Mouse (Mus musculus): ENCODE measurements around the gene Eif4e2. TPM values are rescaled to one million over a fixed set of nuclear protein-coding genes. Genes with fewer than 3 reads are reported as not detected.

The Eif4e2 gene
- total RNA-seq, 2 experiments from 2014 or later = 149 to 241 TPM

DNA sequence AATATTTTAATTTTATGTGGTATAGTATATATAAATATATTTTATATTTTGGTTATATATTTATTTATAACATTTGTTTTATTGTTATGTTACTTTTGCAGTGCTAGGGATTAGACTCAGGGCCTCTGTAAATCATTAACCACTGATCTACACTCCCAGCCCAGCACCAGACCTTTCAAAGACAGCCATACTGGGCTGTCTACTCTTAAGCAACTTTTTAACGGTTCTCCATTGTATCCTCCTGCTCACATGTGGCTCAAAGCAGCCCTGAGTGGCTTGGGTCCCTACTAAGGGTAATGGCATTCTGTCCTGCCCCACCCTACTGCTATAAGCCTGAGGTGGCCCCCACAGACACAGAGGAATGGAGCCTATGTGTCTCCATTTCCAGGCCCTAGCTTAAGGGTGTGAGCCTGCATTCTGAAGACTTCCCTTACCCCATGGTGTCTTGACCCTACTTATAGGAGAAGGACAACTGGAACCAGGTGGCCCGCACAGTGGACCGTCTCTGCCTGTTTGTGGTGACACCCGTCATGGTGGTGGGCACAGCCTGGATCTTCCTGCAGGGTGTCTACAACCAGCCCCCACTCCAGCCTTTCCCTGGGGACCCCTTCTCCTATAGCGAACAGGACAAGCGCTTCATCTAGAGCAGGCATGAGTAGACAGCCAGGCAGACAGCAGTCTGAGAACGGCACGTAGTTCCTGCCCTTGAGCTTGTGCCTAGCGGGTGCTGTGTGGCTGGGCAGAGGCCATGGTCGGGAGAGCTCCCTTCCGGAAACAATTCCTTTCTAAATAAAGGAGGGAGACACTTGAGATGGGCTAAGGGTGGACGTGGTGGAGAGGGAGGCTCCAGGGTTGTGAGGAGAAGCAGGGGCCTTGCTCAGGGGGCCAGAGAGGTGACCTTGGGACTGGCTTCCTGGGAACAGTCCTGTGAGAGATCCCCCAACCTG lies 15.3 kb upstream of the Eif4e2 start:
- ATAC-seq (replicated peaks; ENCODE audit: low FRiP score, low TSS enrichment, poor library complexity, severe bottlenecking) = no peak

DNA sequence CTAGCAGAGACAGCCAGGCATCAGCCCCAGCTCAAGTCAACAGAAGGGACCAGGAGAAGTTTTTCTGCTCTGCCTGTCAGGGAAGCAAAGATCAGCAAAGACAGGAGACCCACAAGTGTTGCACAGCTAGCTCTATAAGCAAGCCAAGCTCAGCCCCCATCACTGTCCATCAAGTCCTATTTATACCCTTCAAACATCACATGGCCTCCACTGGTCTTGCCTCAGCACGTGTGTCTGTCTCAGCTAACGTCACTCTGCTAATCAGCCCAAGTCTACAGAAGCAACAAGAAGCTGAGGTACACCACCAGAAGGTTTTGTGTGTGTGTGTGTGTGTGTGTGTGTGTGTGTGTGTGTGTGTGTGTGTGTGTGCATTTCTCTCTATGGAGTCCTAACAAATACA lies 12.9 kb upstream of the Eif4e2 start:
- ATAC-seq (replicated peaks; ENCODE audit: low FRiP score, low TSS enrichment, poor library complexity, severe bottlenecking) = no peak

DNA sequence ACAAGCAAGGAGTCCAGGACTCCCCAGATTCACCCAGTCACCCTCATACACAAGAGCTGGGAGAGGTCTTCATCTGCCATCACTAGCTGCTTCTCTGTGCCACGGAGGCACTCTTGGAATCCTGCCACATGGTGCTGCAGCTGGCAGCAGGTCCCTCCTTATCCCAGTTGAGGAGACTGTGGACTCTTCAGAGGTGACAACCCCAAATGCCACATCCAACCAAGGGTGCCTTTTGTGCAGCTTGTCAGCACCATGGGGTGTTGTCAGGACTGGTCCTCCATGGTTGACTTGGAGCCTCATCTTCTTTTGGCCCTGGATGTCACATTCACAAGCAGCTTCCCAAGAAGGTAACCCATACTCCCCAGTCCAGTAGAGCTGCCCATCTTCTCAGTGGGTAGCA lies 11.9 kb upstream of the Eif4e2 start:
- no peak for ATAC-seq (replicated peaks; ENCODE audit: low FRiP score, low TSS enrichment, poor library complexity, severe bottlenecking)

DNA sequence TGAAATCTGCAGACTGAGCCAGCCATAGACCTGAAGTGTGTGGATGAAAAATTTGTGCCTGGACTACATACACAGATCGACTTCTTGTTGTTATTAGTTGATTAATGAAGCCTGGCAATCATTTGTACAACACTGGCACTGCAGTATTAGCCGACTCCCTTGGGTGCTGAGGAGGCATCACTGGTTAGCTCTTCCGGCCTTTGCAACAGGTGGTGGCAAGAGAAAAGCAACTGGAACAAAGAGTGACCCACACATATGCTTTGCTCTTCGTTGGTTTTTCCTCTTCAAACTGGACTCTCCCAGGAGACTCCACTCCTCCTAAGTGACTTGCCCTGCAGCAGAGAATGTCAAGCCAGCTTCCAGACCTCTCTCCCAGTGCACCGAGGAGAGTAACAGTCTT lies 9.9 kb upstream of the Eif4e2 start:
- ATAC-seq (replicated peaks; ENCODE audit: low FRiP score, low TSS enrichment, poor library complexity, severe bottlenecking) = no peak

DNA sequence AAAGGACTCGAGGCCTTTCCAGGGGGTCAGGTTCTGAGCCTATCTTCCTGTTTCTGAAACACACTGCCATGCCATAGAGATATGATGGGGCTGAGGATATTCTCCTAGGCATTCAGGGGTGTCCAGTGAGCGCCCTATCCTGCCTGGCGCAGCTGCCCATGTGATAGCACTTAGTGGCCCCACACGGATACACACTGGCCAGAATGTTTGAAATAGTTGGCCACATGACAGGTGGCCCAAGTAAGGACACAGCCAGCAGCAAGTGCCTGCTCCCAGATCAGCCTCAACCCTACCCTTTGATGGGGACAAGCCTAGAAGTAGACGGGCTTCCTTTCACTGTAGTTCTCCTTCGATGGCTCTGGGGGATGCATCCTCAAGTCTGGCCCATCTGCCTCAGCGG lies 9.2 kb upstream of the Eif4e2 start, which contains the start of gene Chrng:
Gene Chrng, plus strand, starts transcription at position 193 of the 400 bp plus-strand sequence.
- no peak for ATAC-seq (replicated peaks; ENCODE audit: low FRiP score, low TSS enrichment, poor library complexity, severe bottlenecking)

DNA sequence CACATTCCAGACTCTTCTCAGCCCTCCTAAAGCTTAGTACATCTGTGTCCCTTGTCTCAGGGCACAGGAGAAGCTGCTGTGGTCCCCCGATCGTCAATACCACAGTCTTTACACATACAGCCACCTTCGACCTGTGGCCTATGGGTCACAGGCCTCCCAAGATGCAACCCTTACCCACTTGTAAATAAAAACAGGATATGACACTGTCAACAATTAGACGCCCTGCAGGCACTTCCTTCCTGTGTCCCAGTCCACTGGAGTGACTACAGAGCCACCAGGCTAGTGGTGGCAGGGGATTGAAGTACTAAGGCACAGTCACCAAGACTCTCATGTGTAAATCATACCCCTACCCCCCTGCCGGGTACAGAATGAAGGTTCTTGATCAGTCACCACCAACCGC lies 8.7 kb upstream of the Eif4e2 start:
- no peak for ATAC-seq (replicated peaks; ENCODE audit: low FRiP score, low TSS enrichment, poor library complexity, severe bottlenecking)

DNA sequence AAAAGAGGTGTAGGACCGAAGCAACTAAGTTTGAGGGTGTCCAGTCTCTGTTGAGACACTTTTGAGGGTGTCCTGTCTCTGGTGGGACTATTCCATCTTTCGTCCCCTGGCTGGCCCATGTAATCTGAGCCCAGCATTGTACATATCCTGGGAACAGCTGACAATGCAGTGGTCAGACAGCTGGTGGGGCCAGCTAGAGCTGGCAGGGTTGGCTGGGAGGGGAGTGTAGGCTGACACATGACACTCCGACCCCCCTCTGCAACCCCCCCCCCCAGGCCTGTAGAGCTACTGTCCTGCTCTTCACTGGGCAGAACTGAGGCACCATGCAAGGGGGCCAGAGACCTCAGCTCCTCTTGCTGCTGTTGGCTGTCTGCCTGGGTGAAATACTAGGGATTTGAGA lies 8.2 kb upstream of the Eif4e2 start:
- ATAC-seq (replicated peaks; ENCODE audit: low FRiP score, low TSS enrichment, poor library complexity, severe bottlenecking) = no peak

DNA sequence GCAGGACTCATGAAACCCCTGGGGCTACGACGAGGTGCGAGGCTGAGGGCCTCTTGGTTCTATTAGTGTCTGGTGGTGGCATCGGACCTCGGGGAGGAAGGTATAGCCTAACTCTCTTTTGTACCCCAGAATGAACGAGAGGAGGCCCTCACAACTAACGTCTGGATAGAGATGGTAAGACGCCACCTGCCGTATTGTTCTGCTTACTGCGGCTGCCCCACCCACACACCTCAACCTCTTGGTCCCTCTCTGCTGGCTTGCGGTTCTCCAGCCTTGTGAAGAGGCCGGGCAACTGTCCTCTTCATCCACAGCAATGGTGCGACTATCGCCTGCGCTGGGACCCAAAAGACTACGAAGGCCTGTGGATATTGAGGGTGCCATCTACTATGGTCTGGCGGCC lies 7.4 kb upstream of the Eif4e2 start:
- ATAC-seq (replicated peaks; ENCODE audit: low FRiP score, low TSS enrichment, poor library complexity, severe bottlenecking) = peak; percentile 74

DNA sequence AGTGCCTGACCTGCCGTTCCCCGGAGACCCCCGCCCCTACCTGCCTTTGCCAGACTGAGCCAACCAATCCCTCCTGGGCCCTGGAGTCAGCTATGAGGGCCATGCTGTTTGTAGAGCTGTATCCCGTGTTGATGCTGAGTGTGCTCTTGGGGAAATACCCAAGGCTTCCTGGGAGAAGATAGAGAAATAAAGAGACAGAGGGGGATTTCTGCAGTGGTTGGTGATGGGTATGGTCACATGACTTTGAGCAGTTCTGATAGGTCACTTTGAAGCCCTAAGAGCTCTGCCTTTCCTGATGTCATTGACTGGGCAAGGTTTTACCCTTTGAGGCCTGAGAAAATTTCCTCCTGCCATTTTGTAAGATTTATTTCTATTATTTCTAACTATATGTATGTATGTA lies 2.3 kb upstream of the Eif4e2 start:
- ATAC-seq (replicated peaks; ENCODE audit: low FRiP score, low TSS enrichment, poor library complexity, severe bottlenecking) = no peak

DNA sequence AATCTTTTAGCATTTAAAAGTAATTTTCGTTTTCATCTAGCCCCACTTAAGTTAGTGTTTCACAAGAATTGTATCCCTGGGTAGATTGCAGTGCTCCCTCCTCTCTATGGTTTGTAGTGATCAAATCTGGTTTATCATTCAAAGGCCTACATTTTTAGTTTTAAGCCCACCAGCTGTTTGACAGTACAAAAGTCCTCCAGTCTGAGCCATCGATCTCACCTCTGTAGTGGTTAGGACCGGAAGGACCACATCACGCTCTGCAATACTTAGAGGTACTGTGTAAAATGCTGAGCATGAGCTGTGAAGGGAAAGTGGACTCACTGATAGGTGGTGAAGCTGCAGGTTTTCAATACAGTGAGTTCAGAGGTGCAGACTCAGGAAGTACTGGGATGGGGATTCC lies 1.0 kb downstream of the Eif4e2 start:
- ATAC-seq (replicated peaks; ENCODE audit: low FRiP score, low TSS enrichment, poor library complexity, severe bottlenecking) = no peak

DNA sequence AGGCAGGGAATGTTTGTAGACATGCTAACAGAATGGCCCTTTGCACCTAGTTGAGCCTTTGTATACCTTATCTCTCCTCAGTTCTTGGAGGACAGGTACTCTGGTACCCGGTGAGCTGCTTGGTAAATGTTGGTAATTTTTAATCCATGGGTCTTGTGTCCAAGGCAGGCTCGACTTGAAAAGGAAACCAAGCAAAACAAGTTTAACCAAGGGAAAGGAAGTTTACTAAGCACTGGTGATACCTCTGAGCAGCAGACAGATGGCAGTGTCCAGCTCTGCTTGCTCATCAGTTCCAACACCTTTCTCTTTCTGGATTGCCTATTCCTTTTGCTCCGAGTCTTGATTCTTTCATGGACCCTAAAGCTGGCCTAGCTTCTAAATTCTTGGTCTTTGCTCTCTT lies 4.2 kb downstream of the Eif4e2 start:
- peak; percentile 31; the same call in 1 of the 2 replicates for ATAC-seq (replicated peaks; ENCODE audit: low FRiP score, low TSS enrichment, poor library complexity, severe bottlenecking)

DNA sequence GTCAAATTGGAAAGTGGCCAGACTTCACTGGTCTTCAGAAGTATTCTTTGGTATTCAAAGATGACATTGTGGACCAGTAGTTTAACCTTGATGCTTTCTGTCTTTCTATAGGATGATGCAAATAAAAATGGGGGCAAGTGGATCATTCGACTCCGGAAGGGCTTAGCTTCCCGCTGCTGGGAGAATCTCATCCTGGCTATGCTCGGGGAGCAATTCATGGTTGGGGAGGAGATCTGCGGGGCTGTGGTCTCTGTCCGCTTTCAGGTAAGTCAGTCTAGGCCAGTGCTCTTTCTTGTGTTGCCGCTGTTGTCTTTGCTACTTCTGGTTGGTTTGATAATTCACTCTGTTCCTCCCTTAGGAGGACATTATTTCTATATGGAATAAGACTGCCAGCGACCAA lies 12.0 kb downstream of the Eif4e2 start:
- ATAC-seq (replicated peaks; ENCODE audit: low FRiP score, low TSS enrichment, poor library complexity, severe bottlenecking) = no peak

DNA sequence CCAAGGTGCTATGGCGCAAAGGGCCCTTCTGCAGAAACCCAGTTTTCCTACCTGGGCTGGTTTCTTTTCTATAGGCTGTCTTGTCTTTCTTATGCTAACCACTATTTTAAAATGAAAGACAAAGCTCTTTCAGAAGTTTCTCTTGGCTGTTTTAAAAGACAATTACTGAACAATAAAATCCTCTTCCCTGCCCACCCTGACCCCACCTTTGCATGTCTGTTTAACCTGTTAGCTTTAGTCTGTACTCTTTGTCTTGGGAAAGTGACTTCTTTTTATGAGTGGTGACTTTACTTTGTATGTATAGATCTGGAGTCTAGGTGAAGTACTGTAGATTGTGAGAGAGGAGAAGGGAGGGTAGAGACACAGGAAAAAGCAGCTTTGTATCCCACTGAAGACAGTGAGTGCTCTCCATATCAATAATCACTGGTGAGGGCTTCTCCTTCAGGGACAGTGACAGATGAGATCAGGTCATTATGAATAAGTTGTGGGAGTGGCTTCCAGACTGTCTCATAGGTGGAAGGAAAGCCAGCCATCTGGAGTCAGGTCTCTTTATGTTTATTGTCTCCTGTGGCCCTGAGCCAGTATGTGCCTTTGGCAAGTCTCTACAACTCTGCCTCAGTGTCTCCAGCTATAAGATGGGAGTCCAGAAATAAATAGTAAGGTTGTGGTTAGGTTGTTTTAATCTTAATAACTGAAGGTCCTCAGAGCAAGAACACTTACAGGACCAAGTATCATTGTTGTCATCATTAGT lies 12.9 kb downstream of the Eif4e2 start:
- no peak for ATAC-seq (replicated peaks; ENCODE audit: low FRiP score, low TSS enrichment, poor library complexity, severe bottlenecking)

DNA sequence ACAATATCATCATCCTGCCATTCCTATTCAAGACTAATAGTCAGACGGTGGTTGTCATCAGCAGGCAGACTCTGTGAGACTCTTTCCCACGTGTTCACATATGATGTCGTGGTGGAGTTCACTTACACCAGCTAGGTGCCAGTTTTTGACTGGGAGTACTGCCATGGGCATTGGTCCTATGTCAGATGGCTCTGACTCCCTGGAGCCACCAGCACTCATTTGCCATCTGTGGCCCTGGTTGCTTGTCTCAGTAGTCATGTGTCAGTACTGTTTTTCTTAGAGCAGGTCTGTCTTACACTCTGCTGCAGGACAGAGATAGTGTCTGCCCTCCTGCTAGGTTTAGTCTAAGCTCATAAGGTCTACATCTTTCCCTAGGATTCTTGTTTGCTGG lies 13.4 kb downstream of the Eif4e2 start:
- ATAC-seq (replicated peaks; ENCODE audit: low FRiP score, low TSS enrichment, poor library complexity, severe bottlenecking) = no peak

DNA sequence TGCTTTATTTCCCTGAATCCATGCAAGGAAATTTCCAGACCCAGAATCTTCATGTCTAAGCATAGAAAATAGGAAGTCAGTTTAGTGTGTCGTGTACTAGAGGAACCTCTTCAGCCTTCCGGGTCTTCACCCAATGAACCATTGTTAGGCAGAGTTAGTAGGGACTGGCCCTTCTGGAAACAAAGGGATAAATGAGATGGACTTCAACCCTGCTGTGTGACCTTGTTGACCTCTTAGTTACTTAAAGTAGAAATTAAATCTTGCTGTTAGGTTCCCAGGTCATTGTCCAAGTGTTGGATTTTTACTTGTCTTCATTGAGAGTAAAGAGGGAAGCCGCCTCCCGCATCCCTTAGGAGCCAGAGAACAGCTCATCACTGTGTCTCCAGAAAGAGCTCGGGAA lies 16.9 kb downstream of the Eif4e2 start:
- no peak for ATAC-seq (replicated peaks; ENCODE audit: low FRiP score, low TSS enrichment, poor library complexity, severe bottlenecking)

DNA sequence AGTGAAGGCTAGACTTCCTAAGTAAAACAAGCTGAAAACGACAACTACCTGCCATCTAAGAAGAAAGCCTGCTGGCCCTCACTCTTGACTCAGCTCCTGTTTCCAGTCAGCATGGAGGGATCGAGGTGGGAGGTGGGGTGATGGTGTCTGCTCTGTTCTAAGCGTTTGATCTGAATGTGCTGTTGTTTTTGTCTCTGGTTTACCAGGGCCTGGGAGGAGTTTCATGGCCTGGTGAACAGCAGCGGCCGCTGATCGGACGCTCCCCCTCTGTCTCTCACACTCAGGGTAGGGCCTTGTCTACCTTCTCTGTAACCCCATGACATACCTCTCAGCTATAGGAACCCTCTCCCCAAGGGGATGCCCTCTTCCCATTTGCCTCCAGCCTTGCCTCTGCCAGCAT lies 18.5 kb downstream of the Eif4e2 start:
- ATAC-seq (replicated peaks; ENCODE audit: low FRiP score, low TSS enrichment, poor library complexity, severe bottlenecking) = no peak

DNA sequence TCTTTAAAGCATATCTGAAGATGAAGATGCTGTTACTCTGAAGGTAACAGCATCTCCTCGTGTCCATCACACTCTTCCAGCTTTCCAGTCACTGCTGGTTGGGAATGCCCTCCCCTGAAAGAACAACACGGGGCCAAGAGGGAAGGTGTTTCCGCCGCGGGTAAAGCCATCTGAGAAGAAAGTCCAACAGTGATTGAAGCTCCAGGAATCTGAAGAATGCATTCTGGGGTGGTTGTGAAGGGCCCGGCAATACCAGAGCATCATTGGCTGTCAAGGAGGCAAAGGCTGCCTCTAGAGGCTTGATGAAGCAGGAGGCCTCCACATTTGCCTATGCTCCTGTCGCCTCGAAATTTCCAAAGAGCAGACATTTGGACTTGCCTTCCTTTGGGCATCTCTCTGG lies 25.3 kb downstream of the Eif4e2 start:
- no peak for ATAC-seq (replicated peaks; ENCODE audit: low FRiP score, low TSS enrichment, poor library complexity, severe bottlenecking)

DNA sequence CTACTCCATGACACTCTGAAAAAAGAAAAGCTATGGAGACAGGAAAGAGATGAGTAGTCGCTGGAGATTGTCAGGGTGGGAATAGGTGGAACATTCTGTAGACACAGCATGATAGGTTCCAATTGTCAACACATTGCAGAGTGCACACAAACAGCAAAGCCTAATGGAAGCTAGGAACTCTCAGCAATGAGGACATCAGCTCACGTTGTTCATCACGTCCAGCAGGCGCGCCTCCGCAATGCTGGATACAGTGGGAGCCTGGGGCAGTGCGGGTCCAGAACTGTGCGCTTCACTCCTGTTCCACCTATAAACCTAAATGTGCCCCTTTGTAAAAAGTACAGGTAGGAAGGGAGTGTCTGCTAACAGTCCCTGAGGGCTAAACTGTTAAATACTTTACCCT lies 29.3 kb downstream of the Eif4e2 start:
- ATAC-seq (replicated peaks; ENCODE audit: low FRiP score, low TSS enrichment, poor library complexity, severe bottlenecking) = no peak

DNA sequence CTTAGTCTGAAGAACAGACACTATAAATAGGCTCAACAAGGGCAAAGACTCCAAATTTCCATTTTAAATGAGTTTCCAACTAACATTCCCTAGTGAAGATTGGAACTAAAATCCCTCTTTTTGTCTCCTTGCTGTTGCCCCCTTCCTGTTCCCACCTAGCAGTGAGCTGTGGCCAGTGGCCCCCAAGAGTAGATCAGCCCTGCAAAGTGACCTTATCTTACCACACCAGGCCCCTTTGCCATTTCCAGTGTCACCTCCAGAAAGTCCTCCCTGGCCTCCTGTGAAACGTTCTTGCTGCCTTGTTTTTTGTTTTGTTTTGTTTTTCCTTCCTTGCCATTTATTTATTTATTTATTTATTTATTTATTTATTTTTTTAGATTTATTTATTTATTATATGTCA lies 31.7 kb downstream of the Eif4e2 start:
- no peak for ATAC-seq (replicated peaks; ENCODE audit: low FRiP score, low TSS enrichment, poor library complexity, severe bottlenecking)

DNA sequence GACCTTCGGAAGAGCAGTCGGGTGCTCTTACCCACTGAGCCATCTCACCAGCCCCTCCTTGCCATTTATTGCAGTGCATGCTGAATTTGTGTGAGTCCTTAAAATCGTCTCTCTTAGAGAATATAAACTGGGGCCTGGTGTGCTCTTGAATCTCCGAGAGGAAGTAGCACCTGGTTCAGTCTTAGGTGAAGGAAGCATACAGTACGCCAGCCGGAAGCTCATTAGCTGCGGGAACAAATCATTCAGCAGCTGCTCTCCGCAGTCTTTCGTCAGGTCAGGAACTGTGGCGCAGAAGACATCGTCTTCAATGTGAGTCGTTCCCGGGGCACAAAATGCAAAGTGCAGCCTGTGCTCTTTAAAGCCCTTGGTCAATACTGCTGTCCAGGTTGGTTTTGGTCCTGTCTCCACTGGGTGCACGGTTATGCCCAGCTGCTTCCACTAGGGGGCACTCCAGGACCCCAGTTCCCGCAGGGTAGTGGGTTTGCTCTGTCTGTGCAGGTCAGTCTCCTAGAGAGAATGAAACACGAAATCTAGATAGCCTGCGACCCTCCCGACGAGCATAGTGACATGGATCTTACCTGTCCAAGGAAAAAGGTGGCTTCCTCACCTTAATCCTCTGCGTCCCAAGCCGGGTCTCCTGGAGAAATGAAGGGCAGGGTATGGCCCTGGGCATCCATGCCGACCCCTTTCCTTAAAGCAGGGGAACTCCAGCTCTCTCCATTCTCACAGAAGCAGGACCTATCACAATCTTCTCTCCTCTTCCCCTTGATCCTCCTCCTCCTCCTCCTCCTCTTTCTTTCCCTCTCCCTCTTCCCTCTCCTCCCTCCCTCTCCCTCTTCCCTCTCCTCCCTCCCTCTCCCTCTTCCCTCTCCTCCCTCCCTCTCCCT lies 32.5 kb downstream of the Eif4e2 start:
- ATAC-seq (replicated peaks; ENCODE audit: low FRiP score, low TSS enrichment, poor library complexity, severe bottlenecking) = peak; percentile 87

Data from megakaryocyte-erythroid progenitor cell, adult 5-6 weeks (primary cell).